Mouse (Mus musculus) ES-E14 (cell line): ENCODE measurements around the gene Nfkbia. TPM values are rescaled to one million over a fixed set of nuclear protein-coding genes. Genes with fewer than 3 reads are reported as not detected.

Source experiments
- DNase-seq: peaks from one replicate; pipeline ENCODE4 v3.0.0-alpha.2; 2013; ENCODE audit warnings: low read depth, low spot score
- H3K27ac ChIP-seq: 2 replicates; pipeline ENCODE4 v1.5.1; 2012; ENCODE audit warnings: low read depth, mild to moderate bottlenecking, low read length, moderate library complexity, mixed read lengths; ENCODE audit not compliant: poor library complexity, insufficient read depth, severe bottlenecking
- H3K36me3 ChIP-seq: 2 replicates; pipeline ENCODE4 v1.6.1; 2012; ENCODE audit warnings: mild to moderate bottlenecking, low read length, moderate library complexity, mixed read lengths; ENCODE audit not compliant: control insufficient read depth, poor library complexity, insufficient read depth, severe bottlenecking
- H3K4me1 ChIP-seq, 2 experiments: fragments of 150-350 bp in 1 of 2; sonication (generic) in 1 of 2; 2 replicates each; pipeline ENCODE4 v1.6.1; 2012; ENCODE audit warnings: low read length in 2 of 2, mild to moderate bottlenecking in 1 of 2, mixed read lengths in 1 of 2; ENCODE audit not compliant: control insufficient read depth in 2 of 2, insufficient read depth in 2 of 2, poor library complexity in 1 of 2
- H3K4me3 ChIP-seq, 2 experiments: fragments of 150-350 bp in 1 of 2; sonication (generic) in 1 of 2; 2 replicates each; pipeline ENCODE4 v1.5.1; 2012; ENCODE audit warnings: low read length in 2 of 2, low read depth in 1 of 2, mild to moderate bottlenecking in 1 of 2, mixed read lengths in 1 of 2; ENCODE audit not compliant: insufficient read depth in 1 of 2, poor library complexity in 1 of 2, severe bottlenecking in 1 of 2
- H3K9ac ChIP-seq: 2 replicates; pipeline ENCODE4 v1.6.1; 2012; ENCODE audit warnings: low read depth, mild to moderate bottlenecking, low read length, mixed read lengths; ENCODE audit not compliant: poor library complexity, insufficient read depth, severe bottlenecking
- H3K9me3 ChIP-seq: fragments of 150-350 bp; sonication (generic); 2 replicates; pipeline ENCODE4 v1.6.1; 2012; ENCODE audit warnings: low read depth, mild to moderate bottlenecking, low read length; ENCODE audit not compliant: control insufficient read depth, insufficient read depth
- CHD2 ChIP-seq: IDR thresholded peaks from 2 replicates; pipeline ENCODE4 v1.6.1; 2014; ENCODE audit warnings: mild to moderate bottlenecking, low read depth, low read length, inconsistent platforms
- HCFC1 ChIP-seq: IDR thresholded peaks from 2 replicates; pipeline ENCODE4 v1.6.1; 2012; ENCODE audit warnings: low read length, inconsistent platforms, borderline replicate concordance; ENCODE audit not compliant: insufficient read depth
- MAFK ChIP-seq: IDR thresholded peaks from 2 replicates; pipeline ENCODE4 v1.6.1; 2014; ENCODE audit warnings: mild to moderate bottlenecking, low read depth, low read length, inconsistent platforms; ENCODE audit not compliant: insufficient read depth
- ZC3H11A ChIP-seq: IDR thresholded peaks from 2 replicates; pipeline ENCODE4 v1.6.1; 2012; ENCODE audit warnings: low read depth, mild to moderate bottlenecking, inconsistent platforms, low read length, borderline replicate concordance
- ZNF384 ChIP-seq: IDR thresholded peaks from 2 replicates; pipeline ENCODE4 v1.6.1; 2012; ENCODE audit warnings: low read depth, low read length, inconsistent platforms
- in situ Hi-C, 2 experiments: fragments of 600-800 bp; cut with MboI; formaldehyde crosslinking; loops; one replicate each; pipeline ENCODE4 v1.15.1; 2025; ENCODE audit warnings: low sequenced_read_pairs in 2 of 2, inconsistent platforms in 1 of 2; ENCODE audit not compliant: unreplicated experiment in 2 of 2
- total RNA-seq: library from RNA; depleted of rRNA; stranded (reverse); fragments of 300-350 nt; gene quantifications from 2 replicates; pipeline ENCODE4 v1.2.3, GENCODE M21; 2012

The Nfkbia gene
- total RNA-seq, 1 experiment, result 30.6 TPM

DNA sequence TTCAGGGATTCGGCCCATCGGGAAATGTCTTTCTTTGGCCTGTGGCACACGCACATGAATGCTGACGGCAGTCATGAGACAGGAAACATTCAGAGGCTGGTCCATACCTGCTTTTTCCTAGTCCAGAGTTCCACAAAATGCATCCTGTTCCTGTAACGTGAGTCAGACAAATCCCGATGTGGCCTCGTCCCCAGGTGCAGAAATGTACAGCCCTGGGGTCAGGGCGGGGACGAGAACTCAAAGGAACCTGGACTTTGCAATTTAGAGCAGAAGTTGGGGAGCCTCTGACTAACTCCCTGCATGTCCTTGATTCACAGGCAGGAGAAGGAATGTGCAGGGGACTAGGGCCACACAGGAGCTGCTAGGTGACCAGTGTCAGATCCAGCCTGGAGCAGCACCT, 21.1 kb downstream of the Nfkbia start:
- Histone ChIP-seq H3K4me3 (no peak overlapping the region), H3K36me3 (no peaks in the 10 kb centered on the region), H3K27ac (no peak overlapping the region), H3K9me3 (no peaks in the 10 kb centered on the region), H3K4me1 (peaks cover 10 to 36% of the 10 kb centered on the region in 2 experiments), H3K9ac (no peak overlapping the region)
- no peak for DNase-seq
- no peak for TF ChIP-seq HCFC1
- TF ChIP-seq MAFK, result no peak
- no peak for TF ChIP-seq ZNF384
- no peak for TF ChIP-seq CHD2
- TF ChIP-seq ZC3H11A, result no peak
- in situ Hi-C loops, result no loop called here

GRCm38 (mm10) chr12:55470442-55470841, 22.0 kb downstream of the Nfkbia start:
- in situ Hi-C loops, result no loop called here
- Histone ChIP-seq H3K4me3 (no peak overlapping the region), H3K9me3 (no peaks in the 10 kb centered on the region), H3K36me3 (no peaks in the 10 kb centered on the region), H3K27ac (no peak overlapping the region), H3K4me1 (peaks cover 10 to 38% of the 10 kb centered on the region in 2 experiments), H3K9ac (no peak overlapping the region)
- no peak for TF ChIP-seq ZC3H11A
- no peak for TF ChIP-seq HCFC1
- no peak for TF ChIP-seq CHD2
- TF ChIP-seq ZNF384, result no peak
- no peak for TF ChIP-seq MAFK
- no peak for DNase-seq

- H3K4me1 ChIP-seq, result peaks cover 3 to 42% of the 10 kb centered on the region in 2 experiments; a peak in 3 of 4 replicates
- no peaks in the 10 kb centered on the region for H3K36me3 ChIP-seq
- no peak overlapping the region for H3K27ac ChIP-seq
- in situ Hi-C loops, result no loop called here
- no peak overlapping the region for H3K4me3 ChIP-seq
- no peak overlapping the region for H3K9ac ChIP-seq
- TF ChIP-seq MAFK (no peak), ZNF384 (no peak), ZC3H11A (no peak), HCFC1 (no peak), CHD2 (no peak)
- no peak for DNase-seq
- no peaks in the 10 kb centered on the region for H3K9me3 ChIP-seq
These were observed 24.9 kb downstream of the Nfkbia start for GRCm38 (mm10) chr12:55467331-55468180.

- Histone ChIP-seq H3K4me3 (no peak overlapping the region), H3K9ac (no peak overlapping the region), H3K27ac (no peak overlapping the region), H3K36me3 (no peaks in the 10 kb centered on the region), H3K9me3 (no peaks in the 10 kb centered on the region), H3K4me1 (peaks cover 3 to 36% of the 10 kb centered on the region in 2 experiments; a peak in 3 of 4 replicates)
- in situ Hi-C loops, result no loop called here
- TF ChIP-seq CHD2, result no peak
- no peak for TF ChIP-seq MAFK
- TF ChIP-seq ZNF384, result no peak
- no peak for TF ChIP-seq HCFC1
- no peak for TF ChIP-seq ZC3H11A
- no peak for DNase-seq
These were observed 25.6 kb downstream of the Nfkbia start for GRCm38 (mm10) chr12:55466816-55467215.
